Mouse (Mus musculus): ENCODE measurements around the gene Pcolce2.

Pcolce2 gene

DNA sequence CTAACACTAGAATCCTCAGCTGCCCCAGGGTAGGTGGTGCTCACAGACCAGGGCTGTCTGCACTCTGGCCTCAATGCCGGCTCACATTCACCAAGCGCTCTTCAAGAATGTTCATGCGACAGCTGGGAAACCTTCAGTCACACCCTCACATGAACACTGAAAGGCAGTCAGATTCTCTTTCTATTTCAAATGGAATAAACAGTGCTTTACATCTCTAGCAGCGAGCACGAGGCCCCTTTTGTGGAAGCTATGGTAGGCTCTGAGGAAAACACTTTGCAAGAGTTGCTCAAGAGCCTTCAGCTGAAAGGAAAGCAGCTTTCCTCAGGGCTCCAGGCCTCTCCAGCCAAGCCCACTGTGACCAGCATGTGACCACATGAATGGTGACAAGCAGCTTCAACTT, 68.0 kb downstream of the Pcolce2 start:
- no peak for DNase-seq (ENCODE audit: low spot score in 2 of 2)

DNA sequence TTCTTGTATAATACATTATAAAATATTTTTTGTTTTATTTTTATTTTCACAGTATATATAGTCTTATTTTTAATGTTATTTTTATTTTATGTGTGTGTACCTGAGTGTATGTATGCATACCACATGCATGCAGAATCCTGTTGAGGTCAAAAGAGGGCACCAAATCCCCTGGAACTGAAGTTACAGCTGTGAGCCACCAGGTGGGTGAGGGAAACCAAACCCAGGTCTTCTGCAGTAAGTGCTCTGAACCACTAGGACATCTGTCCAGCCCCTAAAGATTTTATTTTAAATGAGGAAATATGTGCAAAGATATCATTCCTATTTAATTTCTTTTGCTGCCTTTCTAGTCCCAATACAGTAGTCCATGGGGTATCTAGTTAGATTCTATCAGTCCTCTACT, 71.5 kb downstream of the Pcolce2 start:
- no peak for DNase-seq (ENCODE audit: low spot score in 2 of 2)

DNA sequence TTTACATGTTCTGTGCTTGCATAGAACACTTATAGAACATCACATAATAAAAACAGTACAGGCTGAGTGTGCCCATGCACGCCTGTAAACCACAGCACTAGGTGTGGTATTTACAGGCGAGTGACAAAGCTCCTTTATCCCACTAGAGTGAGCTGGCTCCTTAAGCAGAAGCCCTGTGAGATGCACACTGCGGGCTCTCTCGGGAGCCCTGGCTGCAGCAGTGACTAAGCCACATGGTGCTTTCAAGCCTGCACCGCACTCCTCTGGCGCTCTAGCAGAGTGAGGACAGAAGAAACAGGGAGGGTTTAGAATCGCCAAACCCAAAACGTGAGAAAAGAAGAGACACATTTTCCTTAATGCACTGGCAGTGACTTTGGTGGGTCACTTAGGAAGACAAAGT, 75.2 kb downstream of the Pcolce2 start:
- no peak for DNase-seq (ENCODE audit: low spot score in 2 of 2)

DNA sequence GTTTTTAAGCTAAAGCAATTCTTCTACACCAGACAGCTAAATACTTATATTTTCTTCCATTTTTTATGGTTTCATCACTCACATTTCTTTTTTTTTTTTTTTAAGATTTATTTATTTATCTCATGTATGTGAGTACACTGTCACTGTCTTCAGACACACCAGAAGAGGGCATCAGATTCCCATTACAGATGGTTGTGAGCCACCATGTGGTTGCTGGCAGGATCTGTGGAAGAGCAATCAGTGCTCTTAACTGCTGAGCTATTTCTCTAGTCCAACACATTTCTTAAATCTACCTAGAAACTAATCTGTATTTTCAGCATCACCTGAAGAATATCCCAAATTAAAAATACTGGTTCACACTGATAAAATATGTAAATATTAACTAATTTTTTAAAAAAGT, 98.8 kb downstream of the Pcolce2 start:
- no peak for DNase-seq (ENCODE audit: low spot score in 2 of 2)

DNA sequence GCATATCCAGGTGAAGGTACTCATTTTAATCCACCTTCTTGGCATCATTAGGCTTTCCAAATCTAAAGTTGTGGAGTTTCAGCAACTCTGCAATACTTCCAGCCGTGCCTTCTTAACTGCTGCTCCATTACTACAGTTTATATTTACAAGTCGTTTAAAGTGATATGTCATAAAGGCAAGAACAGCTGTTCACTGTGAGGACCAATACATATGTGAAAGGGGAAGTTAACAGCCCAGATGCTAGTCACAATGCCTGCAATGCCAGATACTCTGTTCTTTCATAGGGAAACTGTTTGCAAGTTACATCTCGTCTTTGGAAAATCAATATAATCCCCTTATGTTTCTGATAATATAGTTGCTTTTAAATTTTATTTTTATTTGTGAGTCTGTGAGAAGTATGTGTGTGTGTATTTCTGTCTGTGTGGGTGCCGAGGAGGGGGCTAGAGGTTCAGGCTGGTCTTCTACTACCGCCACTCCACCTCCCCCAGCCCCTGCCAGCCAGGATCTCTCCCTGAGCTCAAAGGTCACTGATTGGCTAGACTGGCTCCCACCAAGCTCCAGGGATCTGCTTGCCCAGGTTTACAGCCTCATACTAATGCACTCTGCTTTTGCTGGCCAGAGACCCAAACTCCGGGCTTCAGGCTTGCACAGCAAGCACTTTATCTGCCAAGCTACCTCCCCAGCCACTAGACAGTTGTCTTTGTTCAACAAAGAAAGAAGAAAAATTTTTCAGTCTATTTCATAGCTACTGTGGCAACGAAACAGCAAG, 107.6 kb downstream of the Pcolce2 start:
- no peak for DNase-seq (ENCODE audit: low spot score in 2 of 2)

DNA sequence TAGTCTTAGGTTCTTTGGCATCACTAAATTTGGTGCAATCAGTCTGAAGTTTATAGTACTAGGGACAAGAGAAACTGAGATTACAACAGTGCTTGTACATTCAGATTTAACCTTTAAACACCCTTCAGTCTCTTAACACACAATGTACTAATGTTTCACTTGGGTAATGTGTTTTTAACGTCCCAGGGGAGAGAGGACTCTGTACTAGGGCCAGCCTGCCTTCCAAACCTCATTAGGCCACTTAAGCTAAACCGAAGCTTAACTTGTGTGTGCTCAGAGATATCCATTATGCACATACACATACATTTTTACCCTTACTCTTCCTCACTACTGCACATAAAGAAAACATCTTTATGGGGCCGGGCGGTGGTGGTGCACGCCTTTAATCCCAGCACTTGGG, 109.9 kb downstream of the Pcolce2 start:
- DNase-seq (ENCODE audit: low spot score in 2 of 2): no peak
